Mouse (Mus musculus): Measurements from ENCODE around the gene Prkcb.

- no peak for TF ChIP-seq CTCF (conservative IDR thresholded peaks at IDR 0.05; ENCODE audit: insufficient read depth, insufficient read length, low read depth, low read length)
- no peak for TF ChIP-seq POLR2A (IDR thresholded peaks at IDR 0.05; ENCODE audit: low read depth, low read length)
Observed at GRCm38 (mm10) chr7:122574418-122574817, 285.9 kb downstream of the Prkcb start.
